ENCODE assay signal across 8 mouse cellular contexts in genomic region chr6:115267916-115268315, GRCm38 (mm10). TPM values are rescaled to one million over a fixed set of nuclear protein-coding genes. Genes with fewer than 3 reads are reported as not detected.
DNase-seq lines count a peak whose midpoint lies in the region; ATAC-seq and TF ChIP-seq lines count a peak whose summit lies in the region.
"Had no signal": no experiment of that assay in that cellular context is flagged by ENCODE, and none has a peak within 500 bp of the region (broad histone marks: within the 10 kb centered on the region; RNA-seq: fewer than 3 reads in every experiment).

No protein-coding gene starts in this region.

- no peak overlapping the region for H3K9ac ChIP-seq in hindbrain, postnatal 0 days (replicated peaks; ENCODE audit: low read length)
- H3K9ac ChIP-seq in midbrain, embryonic 11.5 days (ENCODE audit: low read length): no peak overlapping the region

- ATAC-seq in hindbrain, postnatal 0 days: peak; percentile 92
- ATAC-seq in midbrain, embryonic 11.5 days (ENCODE audit: low FRiP score): peak; percentile 65; the same call in 1 of the 2 replicates

- peak; percentile 94 for DNase-seq in adipocyte (ENCODE audit: low spot score)
- peak; percentile 84 for DNase-seq in cerebellum, adult 9-11 months
- DNase-seq in frontal cortex, postnatal 36 days (ENCODE audit: low spot score in 2 of 2): peak; percentile 62 to 83
- DNase-seq in hindbrain, postnatal 0 days (ENCODE audit: low spot score): peak; percentile 90
- DNase-seq in left cerebral cortex, adult 2 months (ENCODE audit: extremely low spot score in 1 of 2, low spot score in 2 of 2): peak; percentile 65 to 73
- DNase-seq in midbrain, embryonic 11.5 days (ENCODE audit: low spot score, missing footprints): peak; percentile 94
- peak; percentile 32 for DNase-seq in splenic B cell, adult 2 months (ENCODE audit: low read depth, low spot score)

- WGBS in hindbrain, postnatal 0 days: 33% methylated on average over 2 of the region's 2 CpGs
- WGBS in midbrain, embryonic 11.5 days: 52% methylated on average over 2 of the region's 2 CpGs

- H3K9me3 ChIP-seq in hindbrain, postnatal 0 days (ENCODE audit: low read length): no peaks in the 10 kb centered on the region
- no peaks in the 10 kb centered on the region for H3K9me3 ChIP-seq in midbrain, embryonic 11.5 days (ENCODE audit: control insufficient read depth, low read length)

- no peak overlapping the region for H3K27ac ChIP-seq in hindbrain, postnatal 0 days
- no peak overlapping the region for H3K27ac ChIP-seq in left cerebral cortex, adult 2 months
- no peak overlapping the region for H3K27ac ChIP-seq in midbrain, embryonic 11.5 days (ENCODE audit: low read depth, low read length)

- H3K27me3 ChIP-seq in hindbrain, postnatal 0 days (ENCODE audit: insufficient read depth, low read length): no peaks in the 10 kb centered on the region
- no peaks in the 10 kb centered on the region for H3K27me3 ChIP-seq in midbrain, embryonic 11.5 days (ENCODE audit: control insufficient read depth, insufficient read depth, low read length)
- H3K27me3 ChIP-seq in splenic B cell, adult 2 months (ENCODE audit: control insufficient read depth, insufficient read depth, low read length, poor library complexity, severe bottlenecking): no peaks in the 10 kb centered on the region

- TF ChIP-seq CTCF in hindbrain, postnatal 0 days (IDR thresholded peaks at IDR 0.05; ENCODE audit: low read depth): peak; percentile 98
- TF ChIP-seq CTCF in left cerebral cortex, adult 2 months (IDR thresholded peaks at IDR 0.05): peak; percentile 92

- no peak overlapping the region for H3K4me3 ChIP-seq in hindbrain, postnatal 0 days (ENCODE audit: low read length)
- no peak overlapping the region for H3K4me3 ChIP-seq in left cerebral cortex, adult 2 months
- H3K4me3 ChIP-seq in midbrain, embryonic 11.5 days (ENCODE audit: low read depth, low read length): no peak overlapping the region

- peaks cover 29% of the 10 kb centered on the region for H3K36me3 ChIP-seq in hindbrain, postnatal 0 days (ENCODE audit: insufficient read depth, low read length)
- H3K36me3 ChIP-seq in midbrain, embryonic 11.5 days (ENCODE audit: control insufficient read depth, insufficient read depth, low read length): no peaks in the 10 kb centered on the region
- H3K36me3 ChIP-seq in splenic B cell, adult 2 months (ENCODE audit: control insufficient read depth, insufficient read depth, low read length, poor library complexity, severe bottlenecking): no peaks in the 10 kb centered on the region

- no peaks in the 10 kb centered on the region for H3K4me1 ChIP-seq in hindbrain, postnatal 0 days (ENCODE audit: insufficient read depth, low read length)
- peaks cover 3% of the 10 kb centered on the region; the same call in 1 of the 2 replicates for H3K4me1 ChIP-seq in midbrain, embryonic 11.5 days (ENCODE audit: control insufficient read depth, insufficient read depth, low read length)

- H3K4me2 ChIP-seq in hindbrain, postnatal 0 days (ENCODE audit: low read depth, low read length): no peak overlapping the region
- no peak overlapping the region for H3K4me2 ChIP-seq in midbrain, embryonic 11.5 days

- intact Hi-C loops in left cerebral cortex, adult 2 months (cut with DNase I): loop anchor here (1.0 to 5.0 kb wide), 3 partner anchors 41 to 269 kb away; partner anchors contain the start of gene Gm17482

RNA-seq across cellular contexts. Expression of gene Timp4, which starts 15.9 kb away (rescaled TPM):
- 30.4 and 36.0 TPM in 2 replicates for total RNA-seq in hindbrain, postnatal 0 days (2014; rRNA removed)
- 48.4 and 53.5 TPM in 2 replicates for polyA plus RNA-seq in hindbrain, postnatal 0 days (2015; fragmentation: Nextera tagmentation; extraction: Ambion mirVana)
- 10 to 100 TPM; 13.7 to 18.9 TPM for total RNA-seq in left cerebral cortex, adult 2 months (2021)
- polyA plus RNA-seq in midbrain, embryonic 11.5 days (2014; fragmentation: Nextera tagmentation; extraction: Ambion mirVana): 0.05 and 0.06 TPM in 2 replicates
- total RNA-seq: neutrophil, adult 5-6 weeks had no signal

RNA-seq across cellular contexts. Expression of gene Gm17482, which starts 40.8 kb away (rescaled TPM):
- not detected in 2 replicates for total RNA-seq in hindbrain, postnatal 0 days (2014; rRNA removed)
- not detected in 2 replicates for polyA plus RNA-seq in hindbrain, postnatal 0 days (2015; fragmentation: Nextera tagmentation; extraction: Ambion mirVana)
- total RNA-seq in left cerebral cortex, adult 2 months (2021): not detected
- polyA plus RNA-seq in midbrain, embryonic 11.5 days (2014; fragmentation: Nextera tagmentation; extraction: Ambion mirVana): not detected in 2 replicates
- total RNA-seq: neutrophil, adult 5-6 weeks had no signal

Comparison
In these comparisons a context has a peak if more than half of its experiments do, and no peak if none do; other contexts are left out.
1. DNase-seq: peak in every context shown above with its lines; median percentile 94 in adipocyte; 94 in midbrain, embryonic 11.5 days; 90 in hindbrain, postnatal 0 days; 84 in cerebellum, adult 9-11 months; 72 in frontal cortex, postnatal 36 days; 69 in left cerebral cortex, adult 2 months; 32 in splenic B cell, adult 2 months.